Mouse (Mus musculus) left cerebral cortex, postnatal 10 days (tissue): ENCODE results near the gene Creld1. TPM values are rescaled to one million over a fixed set of nuclear protein-coding genes. Genes with fewer than 3 reads are reported as not detected.

Experiments
- DNase-seq, 2 experiments: peaks; one replicate each; pipeline ENCODE4 v3.0.0; 2021 to 2022; ENCODE audit warnings: low spot score in 2 of 2, mixed read lengths in 1 of 2; ENCODE audit errors: extremely low spot score in 1 of 2
- intact Hi-C: fragments of 180-260 bp; cut with DNase I; formaldehyde crosslinking; loops from one replicate; pipeline ENCODE4 v1.15.1; 2025
- total RNA-seq, 2 experiments: library from RNA; stranded (reverse); gene quantifications; 2 replicates each; pipeline ENCODE4 v1.2.3; 2021

Gene Creld1
- total RNA-seq, 2 experiments from 2014 or later: 87.4 to 88.4 TPM

DNA sequence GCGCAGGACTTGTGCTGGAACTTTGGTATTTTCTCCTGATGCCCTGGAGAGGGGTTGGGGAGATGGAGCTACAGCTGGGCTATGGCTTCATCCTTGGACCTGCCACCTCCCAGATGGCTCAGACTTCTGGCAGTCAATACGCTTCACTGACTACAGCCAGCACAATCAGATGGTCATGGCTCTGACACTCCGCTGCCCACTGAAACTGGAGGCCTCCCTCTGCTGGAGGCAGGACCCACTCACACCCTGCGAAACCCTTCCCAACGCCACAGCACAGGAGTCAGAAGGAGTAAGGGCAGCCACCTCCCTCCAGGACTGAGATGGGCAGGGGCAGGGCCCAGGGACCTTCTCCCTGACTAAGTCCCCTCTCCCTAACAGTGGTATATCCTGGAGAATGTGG is 17.5 kb upstream of the Creld1 start:
- intact Hi-C loops: no loop called here
- DNase-seq: no peak

- no peak for DNase-seq
- intact Hi-C loops: no loop called here
Observed at GRCm38 (mm10) chr6:113468512-113468911, 14.6 kb upstream of the Creld1 start.

GRCm38 (mm10) chr6:113469021-113469420 is 14.1 kb upstream of the Creld1 start:
- DNase-seq: peak in 1 of 2 experiments; percentile 70
- intact Hi-C loops: no loop called here

DNA sequence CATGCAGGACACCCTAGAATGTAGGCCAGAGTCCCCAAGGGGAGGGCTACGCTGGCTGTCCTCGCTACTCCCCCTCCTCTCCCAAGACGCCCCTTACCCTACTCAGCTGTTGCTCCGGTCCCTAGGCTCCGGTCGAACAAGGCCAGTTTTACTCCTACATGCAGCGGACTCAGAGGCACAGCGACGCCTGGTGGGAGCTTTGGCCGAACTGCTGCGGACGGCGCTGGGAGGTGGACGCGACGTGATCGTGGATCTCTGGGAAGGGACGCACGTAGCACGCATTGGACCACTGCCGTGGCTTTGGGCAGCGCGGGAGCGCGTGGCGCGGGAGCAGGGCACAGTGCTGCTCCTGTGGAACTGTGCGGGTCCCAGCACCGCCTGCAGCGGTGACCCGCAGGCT is 13.7 kb upstream of the Creld1 start:
- peak; percentile 56 to 88 for DNase-seq
- intact Hi-C loops: no loop called here

DNA sequence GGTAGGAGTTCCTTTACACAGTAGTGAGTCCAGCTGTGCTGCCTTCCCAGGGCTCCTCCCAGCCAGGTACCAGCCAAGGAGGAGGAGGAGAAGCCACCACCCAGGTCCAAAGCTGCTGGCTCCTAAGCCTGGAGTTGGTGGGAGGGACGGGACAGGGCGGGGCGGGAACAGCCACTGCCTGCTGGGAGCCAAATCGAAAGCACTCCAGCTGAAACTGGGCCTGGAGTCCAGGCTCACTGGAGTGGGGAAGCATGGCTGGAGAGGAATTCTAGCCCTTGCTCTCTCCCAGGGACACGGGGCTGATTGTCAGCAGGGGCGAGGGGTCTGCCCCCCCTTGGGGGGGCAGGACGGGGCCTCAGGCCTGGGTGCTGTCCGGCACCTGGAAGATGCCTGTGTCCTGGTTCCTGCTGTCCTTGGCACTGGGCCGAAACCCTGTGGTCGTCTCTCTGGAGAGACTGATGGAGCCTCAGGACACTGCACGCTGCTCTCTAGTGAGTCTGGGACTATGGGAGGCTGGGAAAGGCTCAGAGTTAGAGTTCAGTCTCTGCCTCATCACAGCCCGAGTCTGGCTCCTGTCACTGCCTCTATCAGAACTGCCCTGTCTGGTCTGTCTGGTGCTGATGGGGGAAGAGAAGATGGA is 11.7 kb upstream of the Creld1 start, which contains the start of gene Il17rc:
TSS of gene Il17rc (plus strand) at position 131 of the 640 bp plus-strand sequence.
- DNase-seq: peak in 1 of 2 experiments; percentile 61
- intact Hi-C loops: loop anchor here (5.0 kb wide), 1 partner anchor 34 kb away; the partner anchor contains the start of gene Cidec

DNA sequence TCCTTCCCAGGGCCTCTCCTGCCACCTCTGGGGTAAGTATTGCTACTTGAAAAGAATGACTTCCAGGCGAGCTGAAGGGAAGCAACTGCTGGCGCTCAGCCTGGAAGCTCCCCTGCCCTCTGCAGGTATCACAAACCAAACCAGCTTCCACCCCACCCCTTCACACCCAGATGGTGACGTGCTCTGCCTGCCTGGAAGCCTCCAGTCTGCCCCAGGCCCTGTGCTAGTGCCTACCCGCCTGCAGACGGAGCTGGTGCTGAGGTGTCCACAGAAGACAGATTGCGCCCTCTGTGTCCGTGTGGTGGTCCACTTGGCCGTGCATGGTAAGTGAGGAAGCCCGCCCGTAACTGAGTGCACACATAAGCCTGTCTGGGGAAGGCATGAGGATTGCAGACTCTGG is 11.0 kb upstream of the Creld1 start:
- DNase-seq: no peak
- intact Hi-C loops: loop anchor here (5.0 kb wide), 1 partner anchor 35 kb away; the partner anchor contains the start of gene Cidec

GRCm38 (mm10) chr6:113473246-113473645 is 9.9 kb upstream of the Creld1 start:
- intact Hi-C loops: loop anchor here (5.0 kb wide), 1 partner anchor 36 kb away; the partner anchor contains the start of gene Cidec

GRCm38 (mm10) chr6:113473715-113474114 is 9.4 kb upstream of the Creld1 start:
- intact Hi-C loops: loop anchor here (5.0 kb wide), 1 partner anchor 36 kb away; the partner anchor contains the start of gene Cidec
- no peak for DNase-seq

More at GRCm38 (mm10) chr6:113473246-113473645, 9.9 kb upstream of the Creld1 start:
- no peak for DNase-seq

DNA sequence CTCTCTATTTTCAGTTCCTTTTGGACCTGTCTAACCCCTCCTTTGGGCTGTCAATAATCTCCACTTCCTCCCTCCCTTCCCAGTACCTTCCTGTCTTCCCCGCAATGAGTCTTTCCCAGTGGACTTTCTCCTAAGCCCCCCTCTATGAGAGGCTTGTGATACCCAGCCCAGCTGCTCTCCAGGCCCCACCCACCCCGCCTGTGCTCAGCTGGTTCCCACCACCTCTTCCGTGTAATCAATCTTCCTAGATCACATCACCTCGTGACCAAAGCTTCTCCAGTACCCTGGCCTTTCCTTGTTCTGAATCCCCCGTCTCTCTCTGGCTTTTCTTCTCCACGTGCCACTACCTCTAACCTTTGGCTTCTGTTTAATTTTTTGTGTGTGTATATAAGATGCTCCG is 5.7 kb upstream of the Creld1 start:
- no peak for DNase-seq
- intact Hi-C loops: no loop called here

DNA sequence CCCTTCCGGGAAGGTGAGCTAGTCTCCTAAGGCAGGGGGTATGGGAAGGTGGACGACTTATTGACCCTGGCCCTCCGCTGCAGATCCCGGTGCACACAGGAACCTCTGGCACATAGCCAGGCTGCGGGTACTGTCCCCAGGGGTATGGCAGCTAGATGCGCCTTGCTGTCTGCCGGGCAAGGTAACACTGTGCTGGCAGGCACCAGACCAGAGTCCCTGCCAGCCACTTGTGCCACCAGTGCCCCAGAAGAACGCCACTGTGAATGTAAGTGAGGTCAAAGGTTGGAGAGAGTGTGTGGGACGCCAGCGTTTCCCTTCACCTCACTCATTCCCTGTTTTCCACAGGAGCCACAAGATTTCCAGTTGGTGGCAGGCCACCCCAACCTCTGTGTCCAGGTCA is 4.2 kb upstream of the Creld1 start:
- intact Hi-C loops: no loop called here
- no peak for DNase-seq

DNA sequence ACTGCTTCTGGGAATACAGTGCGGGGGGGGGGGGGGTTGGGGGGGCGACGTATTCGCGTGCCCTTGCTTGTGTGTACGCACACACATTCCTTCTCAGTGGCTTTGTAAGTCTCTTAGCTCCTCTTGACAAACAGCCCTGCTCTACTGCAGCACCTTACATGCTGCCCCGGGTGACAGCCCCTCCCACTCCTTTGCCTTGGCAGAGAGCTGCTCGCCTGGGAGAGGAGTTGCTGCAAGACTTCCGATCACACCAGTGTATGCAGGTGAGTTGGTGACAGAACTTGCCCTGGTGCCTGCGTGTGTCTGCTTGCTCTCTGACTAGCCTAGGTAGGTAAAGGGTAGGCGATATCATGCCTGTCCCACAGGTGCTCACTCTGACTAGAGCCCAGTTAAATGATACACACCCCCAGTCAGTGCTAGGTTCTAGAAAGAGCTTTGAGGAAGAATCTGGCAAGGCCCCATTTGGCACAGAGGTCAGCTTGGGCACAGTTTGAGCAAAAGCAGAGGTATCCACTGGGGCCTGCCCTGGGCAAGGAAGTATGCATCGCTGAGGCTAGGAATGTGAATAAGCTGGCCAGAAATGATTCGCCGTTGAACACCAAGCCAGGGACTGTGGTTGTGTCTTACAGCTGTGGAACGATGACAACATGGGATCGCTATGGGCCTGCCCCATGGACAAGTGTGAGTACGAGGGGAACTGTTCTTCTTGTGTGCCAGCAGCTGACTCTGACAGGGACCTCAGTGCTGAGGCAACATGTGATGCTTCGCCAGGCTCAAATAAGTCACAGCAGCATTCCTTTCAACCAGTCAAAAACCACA is 2.3 kb upstream of the Creld1 start:
- intact Hi-C loops: no loop called here
- no peak for DNase-seq

GRCm38 (mm10) chr6:113482477-113483099 is 509 bp upstream of the Creld1 start:
- intact Hi-C loops: no loop called here
- peak in 1 of 2 experiments; percentile 72 for DNase-seq

- intact Hi-C loops: no loop called here
- DNase-seq: no peak
Observed at GRCm38 (mm10) chr6:113483729-113484128, 632 bp downstream of the Creld1 start.

DNA sequence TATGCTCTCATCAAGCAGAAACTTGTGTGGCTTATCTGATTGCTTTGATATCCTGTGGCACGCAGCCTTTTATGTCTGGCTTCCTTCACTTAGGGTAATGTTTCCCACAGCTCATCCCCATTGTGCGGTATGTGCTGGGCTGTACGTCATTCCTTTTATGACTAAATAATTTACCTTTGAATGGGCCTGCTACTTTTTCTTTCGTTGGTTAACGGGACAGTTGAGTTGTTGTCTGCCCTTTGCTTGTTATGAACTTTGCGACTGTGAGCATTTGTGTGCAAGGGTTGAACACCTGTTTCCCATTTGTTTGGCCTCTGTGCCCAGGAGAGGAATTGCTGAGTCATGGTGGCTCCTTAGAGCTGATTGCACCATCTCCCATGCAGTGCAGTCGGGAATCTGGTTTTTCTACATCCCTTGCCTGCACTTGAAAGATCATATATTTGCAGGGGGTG is 4.1 kb downstream of the Creld1 start:
- DNase-seq: no peak
- intact Hi-C loops: no loop called here

DNA sequence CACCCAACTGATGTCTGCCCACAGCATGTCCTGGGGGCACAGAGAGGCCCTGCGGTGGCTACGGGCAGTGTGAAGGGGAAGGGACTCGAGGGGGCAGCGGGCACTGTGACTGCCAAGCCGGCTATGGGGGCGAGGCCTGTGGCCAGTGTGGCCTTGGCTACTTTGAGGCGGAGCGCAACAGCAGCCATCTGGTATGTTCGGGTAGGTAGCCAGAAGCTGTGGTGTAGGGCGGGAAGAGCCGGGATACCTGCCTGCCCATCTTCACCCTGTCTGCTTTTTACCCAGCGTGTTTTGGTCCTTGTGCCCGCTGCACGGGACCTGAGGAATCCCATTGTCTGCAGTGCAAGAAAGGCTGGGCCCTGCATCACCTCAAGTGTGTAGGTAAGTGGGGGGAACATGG is 6.3 kb downstream of the Creld1 start:
- DNase-seq: no peak
- intact Hi-C loops: no loop called here

- no peak for DNase-seq
- intact Hi-C loops: no loop called here
Observed at GRCm38 (mm10) chr6:113492101-113492864, 9.2 kb downstream of the Creld1 start.

DNA sequence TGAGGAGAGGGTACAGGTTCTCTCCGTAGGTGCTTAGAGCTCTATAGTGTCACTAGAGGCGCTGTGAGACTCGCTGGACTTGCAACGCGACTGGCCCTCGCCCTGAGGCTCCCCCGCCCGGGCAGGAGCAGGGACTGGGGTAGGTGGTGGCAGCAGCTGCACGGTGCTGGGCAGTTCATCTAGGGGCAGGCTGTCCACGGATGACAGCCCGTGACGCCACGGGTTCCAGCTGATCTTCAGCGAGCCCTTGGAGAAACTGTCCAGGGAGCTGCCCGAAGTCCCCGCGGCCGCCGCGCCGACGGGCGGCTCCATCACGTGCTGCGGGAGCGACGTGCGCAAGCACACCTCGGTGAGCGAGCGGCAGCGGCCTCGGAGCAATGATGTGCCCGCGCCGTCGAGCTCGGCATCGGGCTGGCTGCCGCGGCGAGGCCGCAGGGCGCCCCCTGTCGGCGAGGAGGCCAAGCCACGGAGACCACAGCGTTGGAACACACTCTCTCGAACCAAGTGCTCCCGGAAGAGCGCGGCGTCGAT is 11.2 kb downstream of the Creld1 start:
- intact Hi-C loops: no loop called here
- peak; percentile 52 to 90 for DNase-seq

DNA sequence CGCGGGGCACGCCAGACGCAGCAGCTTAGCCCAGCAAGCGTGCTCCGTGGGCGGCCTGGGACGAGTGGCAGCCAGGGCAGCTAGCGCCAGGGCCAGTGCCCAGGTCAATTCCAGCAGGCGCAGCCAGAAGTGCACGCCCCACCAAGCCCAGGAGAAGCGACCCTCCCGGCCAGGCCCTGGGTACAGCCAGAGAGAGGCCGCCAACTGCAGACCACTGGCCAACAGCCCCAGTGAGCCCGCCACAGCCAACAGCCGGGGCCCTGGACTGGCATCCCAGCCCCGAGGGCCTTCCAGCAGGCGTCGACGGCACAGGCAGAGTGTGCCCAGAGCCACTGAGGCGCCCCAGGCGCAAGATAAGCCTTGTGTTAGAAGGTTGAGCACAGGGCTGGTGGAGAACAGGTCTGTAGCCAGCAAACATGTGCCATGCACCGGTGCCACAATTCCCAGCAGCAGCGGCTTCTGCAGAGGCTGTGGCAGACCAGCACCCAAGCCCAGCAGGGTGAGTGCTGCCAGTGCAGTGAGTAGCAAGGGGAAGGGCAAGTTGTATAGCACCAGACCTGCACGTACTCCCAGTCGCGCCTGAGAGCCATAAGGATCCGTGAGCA is 12.1 kb downstream of the Creld1 start:
- intact Hi-C loops: no loop called here
- no peak for DNase-seq
